Mouse (Mus musculus) megakaryocyte, embryonic 14.5 days (primary cell): Measurements from ENCODE around the gene Foxo6.

ENCODE experiments used
- FLI1 ChIP-seq: IDR thresholded peaks from 2 replicates; pipeline ENCODE4 v1.6.1; 2012; ENCODE audit warnings: low read length, inconsistent platforms, mixed read lengths
- GATA1 ChIP-seq: IDR thresholded peaks from 3 replicates; pipeline ENCODE4 v1.6.1; 2012; ENCODE audit warnings: mixed read lengths, low read length, inconsistent platforms, borderline replicate concordance

- TF ChIP-seq GATA1 (no peak), FLI1 (no peak)
These were observed 3.0 kb downstream of the Foxo6 start for GRCm38 (mm10) chr4:120284187-120284586.
